Mouse (Mus musculus) monocyte, adult 5-6 weeks (primary cell): Measurements from ENCODE around the gene Casp3. TPM values are rescaled to one million over a fixed set of nuclear protein-coding genes. Genes with fewer than 3 reads are reported as not detected.
A peak's percentile ranks its signal among the peaks of the same experiment; 100 is the strongest.
"Not testable (repeated sequence)": the region's sequence is repeated elsewhere in the genome, so short reads cannot be mapped to it uniquely, and the experiment has no call there.

ENCODE experiments used
- ATAC-seq: fragments of 153-309, 156-312 bp; replicated peaks from 2 replicates; pipeline ENCODE4 v1.8.0; 2017; ENCODE audit warnings: mild to moderate bottlenecking; ENCODE audit not compliant: low TSS enrichment, insufficient number of reproducible peaks, severe bottlenecking, poor library complexity, low FRiP score
- total RNA-seq: library from RNA; stranded (forward); fragments of 200-1000, 200-491, 200-594 nt; gene quantifications from 3 replicates; pipeline ENCODE4 v1.2.3, GENCODE M21; 2017

Casp3 gene
- total RNA-seq = 73.4 to 163 TPM (median 146 TPM) in 3 replicates

DNA sequence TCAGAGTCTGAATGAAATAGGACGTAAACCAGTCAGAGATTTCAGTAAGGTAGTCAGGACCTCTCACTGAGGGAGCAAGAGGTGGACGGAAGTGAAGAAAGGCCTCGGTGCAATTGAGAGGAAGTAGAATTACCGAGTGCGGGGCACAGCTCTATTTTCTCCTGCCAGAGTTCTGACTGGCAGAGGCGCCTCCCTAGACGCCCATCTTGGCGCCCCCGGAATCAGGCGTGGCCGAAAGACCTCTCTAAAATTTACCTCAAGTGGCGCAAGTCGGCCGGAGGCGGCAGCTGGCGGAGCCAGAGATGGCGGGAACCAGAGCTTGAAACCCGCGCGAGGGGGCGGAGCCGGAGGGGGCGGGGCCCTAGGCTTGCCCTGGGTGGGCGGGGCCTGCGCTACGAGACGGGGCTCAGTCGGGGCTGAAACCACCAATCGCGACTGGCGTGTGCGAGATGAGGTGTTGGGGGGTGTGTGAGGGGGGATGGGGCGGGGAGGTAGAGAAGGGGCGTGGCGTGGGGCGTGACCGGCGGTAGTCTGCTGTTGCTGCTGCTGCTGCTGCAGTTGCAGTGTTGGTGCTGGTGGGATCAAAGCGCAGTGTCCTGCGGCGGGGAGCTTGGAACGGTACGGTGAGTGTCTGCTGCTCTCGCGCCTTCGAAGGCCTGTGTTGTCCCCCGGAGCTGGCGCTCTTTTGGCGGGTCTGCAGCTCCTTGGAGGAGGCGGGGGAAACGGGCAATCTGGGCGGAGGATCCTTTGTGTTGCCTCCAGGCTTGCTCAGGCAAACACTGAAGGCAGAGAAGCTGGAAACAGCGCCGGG is at the start of gene Casp3, which contains the start of gene Primpol:
Casp3 (plus strand) TSS at position 413 of the 811 bp plus-strand sequence.
Primpol (minus strand) TSS at position 334 of the 811 bp plus-strand sequence.
- peak; percentile 93 for ATAC-seq

DNA sequence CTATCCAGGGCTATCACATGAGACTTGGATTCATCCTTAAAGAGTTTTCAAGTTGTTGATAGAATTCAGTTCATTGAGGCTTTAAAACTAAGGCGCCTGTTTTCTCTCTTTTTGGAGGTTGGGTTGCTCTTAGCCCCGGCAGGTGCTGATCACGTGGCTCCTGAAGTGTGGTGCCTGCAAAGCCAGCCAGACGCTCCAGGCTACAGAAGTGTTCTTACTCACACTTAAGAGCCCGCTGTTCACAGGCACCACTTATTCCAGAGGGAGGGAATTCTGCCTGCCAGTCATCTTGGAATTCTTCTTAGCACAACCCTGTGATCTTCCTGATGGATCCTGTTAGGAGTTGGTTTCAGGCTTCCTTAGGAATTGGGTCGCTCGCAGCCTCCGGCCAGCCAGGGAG is 49.1 kb upstream of the Casp3 start:
- no peak for ATAC-seq

- no peak for ATAC-seq
Measured at GRCm38 (mm10) chr8:46568942-46569341, 48.1 kb upstream of the Casp3 start.

DNA sequence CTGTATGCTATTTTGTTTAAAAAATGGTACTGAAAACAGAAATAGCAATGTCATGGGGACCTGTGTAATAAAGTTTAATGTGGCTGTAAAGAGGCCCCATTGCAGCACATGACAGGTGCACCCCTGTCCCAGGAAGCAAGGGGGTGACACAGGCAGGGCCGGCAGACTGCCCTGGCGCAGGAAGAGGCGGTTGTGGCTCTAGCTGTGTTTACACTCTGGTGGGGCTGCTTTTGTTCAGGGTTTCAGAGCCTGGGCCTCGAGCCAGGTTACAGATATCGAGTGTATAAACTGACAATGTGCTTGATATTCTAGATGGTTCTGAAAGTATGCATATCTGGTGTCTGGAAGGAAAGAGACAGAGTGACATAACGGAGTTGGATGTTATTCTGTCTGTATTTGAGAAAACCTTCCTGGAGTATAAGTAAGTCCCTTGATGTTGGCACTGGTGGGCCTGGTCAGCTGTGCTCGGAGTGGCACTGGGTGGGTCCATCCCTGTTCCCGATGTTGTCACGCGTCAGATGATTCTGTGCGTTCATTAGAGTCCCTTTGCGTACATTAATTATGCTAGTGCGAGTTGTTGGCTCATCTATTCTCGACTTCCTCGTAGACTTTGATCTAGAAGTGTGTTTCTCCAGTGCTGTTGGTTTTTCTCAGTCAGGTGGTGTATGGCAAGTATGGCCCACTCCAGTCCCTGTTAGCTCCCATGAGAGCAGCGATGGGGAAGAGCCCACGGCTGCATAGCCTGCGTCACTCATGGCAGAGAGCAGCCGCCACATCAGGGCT is 47.2 kb upstream of the Casp3 start:
- no peak for ATAC-seq

GRCm38 (mm10) chr8:46570673-46571072 is 46.4 kb upstream of the Casp3 start:
- ATAC-seq = no peak

DNA sequence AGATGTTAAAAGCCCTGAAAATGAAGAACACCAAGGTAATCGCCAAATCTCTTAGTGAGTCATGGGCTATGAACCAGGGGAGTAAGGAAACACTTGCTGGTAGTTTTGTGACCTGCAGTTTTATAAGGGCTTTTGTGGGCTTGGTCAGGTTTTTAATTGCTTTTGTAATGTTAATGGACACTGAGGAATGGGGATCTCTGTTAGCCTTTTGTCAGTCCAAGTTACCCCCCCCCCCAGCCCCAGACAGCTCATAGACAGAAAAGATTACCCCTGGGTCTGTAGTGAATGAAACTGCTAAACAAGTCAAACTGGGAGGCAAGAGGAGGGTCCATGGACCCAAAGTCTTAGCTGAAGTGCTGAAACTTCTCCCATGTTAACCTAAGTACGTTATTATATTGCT is 43.6 kb upstream of the Casp3 start:
- ATAC-seq = no peak

DNA sequence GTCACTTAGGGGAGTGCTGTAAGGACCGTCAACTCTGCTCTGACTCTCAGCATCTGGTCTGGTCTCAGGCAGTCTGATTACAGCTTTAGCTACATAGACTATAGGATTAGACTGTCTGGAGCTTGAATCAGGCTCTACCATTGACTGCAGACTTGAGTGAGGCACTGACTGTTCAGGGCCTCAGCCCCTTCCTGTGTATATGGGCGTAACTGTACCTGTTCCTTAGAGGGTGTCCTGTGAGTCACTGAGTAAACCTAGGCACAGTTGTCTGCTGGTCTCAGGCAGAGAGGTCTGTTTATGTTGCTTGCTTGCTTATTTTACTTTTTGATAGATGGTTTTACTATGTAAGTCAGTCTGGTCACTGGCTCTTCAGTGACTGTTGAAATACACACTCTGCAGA is 43.1 kb upstream of the Casp3 start:
- no peak for ATAC-seq

DNA sequence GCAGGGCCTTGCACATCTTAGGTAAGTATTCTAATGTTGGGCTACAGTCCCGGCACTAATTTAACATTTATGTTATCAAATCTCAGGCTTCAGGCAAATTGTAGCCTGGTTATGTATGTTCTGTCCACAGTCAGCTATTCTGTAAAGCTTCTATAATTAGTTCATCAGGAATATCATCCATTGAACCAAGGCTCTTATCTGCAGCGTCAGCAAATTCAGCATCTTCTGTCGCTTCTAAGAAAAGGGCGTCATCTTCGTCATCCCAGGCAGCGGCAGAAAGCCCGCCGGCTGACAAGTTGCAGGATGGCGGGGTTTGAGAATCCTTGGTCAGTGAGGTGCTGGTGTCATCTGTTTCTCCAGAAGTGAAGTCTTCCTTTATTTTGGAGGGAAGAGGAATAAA is 38.3 kb upstream of the Casp3 start:
- ATAC-seq = no peak

GRCm38 (mm10) chr8:46584328-46584727 is 32.8 kb upstream of the Casp3 start:
- not testable (repeated sequence) for ATAC-seq

- no peak for ATAC-seq
Measured at GRCm38 (mm10) chr8:46585576-46585975, 31.5 kb upstream of the Casp3 start.

- no peak for ATAC-seq
Measured at GRCm38 (mm10) chr8:46587911-46588310, 29.2 kb upstream of the Casp3 start.

- ATAC-seq = no peak
Measured at GRCm38 (mm10) chr8:46588663-46589062, 28.4 kb upstream of the Casp3 start.

DNA sequence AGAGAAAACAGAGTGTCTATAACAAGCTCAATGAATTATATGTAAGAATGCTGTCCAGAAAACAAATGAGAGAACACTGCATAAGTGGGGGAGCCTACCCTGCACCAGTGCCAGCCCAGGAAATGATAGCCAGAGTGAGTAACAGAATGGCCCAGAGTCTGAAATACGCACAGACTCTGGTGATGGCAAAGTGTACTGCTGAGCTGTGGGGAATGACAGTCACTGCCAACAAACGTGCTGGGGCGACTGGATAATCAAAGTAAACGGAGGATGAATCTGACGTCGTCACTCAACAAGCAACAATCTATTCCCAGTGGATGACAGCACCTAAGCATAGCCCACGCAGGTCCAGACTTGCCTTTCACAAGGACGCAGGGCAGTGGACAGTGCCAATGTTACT is 24.0 kb upstream of the Casp3 start:
- ATAC-seq = no peak

DNA sequence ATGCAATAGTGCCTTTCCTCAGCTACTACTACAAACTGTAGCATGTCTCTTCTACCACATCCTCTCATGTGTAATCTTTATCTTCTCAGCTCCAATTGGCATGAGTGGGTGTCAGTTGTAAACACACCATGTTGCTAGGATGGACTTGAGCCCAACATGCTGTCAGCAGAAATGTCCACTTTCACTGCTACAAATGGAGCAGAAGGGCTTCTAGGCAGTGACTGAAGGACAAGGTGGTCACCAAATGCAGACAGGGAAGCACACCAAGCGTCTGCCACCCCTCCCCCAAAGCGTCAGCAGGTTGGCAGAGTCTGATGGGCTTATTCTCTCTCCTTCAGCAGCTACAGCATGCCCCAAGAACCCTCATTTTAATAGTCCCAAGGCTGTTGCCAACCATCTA is 23.3 kb upstream of the Casp3 start:
- no peak for ATAC-seq

- ATAC-seq = peak; percentile 97
Measured at GRCm38 (mm10) chr8:46595593-46595992, 21.5 kb upstream of the Casp3 start.

DNA sequence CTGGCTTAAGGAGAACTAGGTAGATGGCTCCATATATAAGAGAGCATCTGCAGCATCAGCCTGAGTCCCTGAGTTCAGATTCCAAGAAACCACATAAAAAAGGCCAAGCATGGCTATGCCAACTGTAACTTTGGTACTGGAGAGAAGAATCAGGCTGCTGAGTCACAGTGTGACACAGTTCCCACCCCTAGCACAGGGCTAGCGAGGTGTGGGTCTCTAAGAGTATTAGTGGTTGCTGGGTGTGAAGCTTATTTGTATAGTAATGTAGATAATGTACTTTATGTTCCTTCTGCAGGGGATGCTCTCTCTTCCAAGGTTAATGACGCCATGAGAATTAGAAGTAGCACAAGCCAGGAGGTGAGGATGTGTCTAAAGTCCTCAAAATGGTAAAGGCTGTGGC is 20.6 kb upstream of the Casp3 start:
- ATAC-seq = no peak

GRCm38 (mm10) chr8:46597411-46597810 is 19.7 kb upstream of the Casp3 start:
- no peak for ATAC-seq

GRCm38 (mm10) chr8:46598114-46598513 is 19.0 kb upstream of the Casp3 start:
- ATAC-seq = no peak

GRCm38 (mm10) chr8:46598753-46599152 is 18.3 kb upstream of the Casp3 start:
- no peak for ATAC-seq
